Mouse (Mus musculus) intestine, embryonic 15.5 days (tissue): ENCODE results near the gene Mt1. TPM values are rescaled to one million over a fixed set of nuclear protein-coding genes. Genes with fewer than 3 reads are reported as not detected.

Experiments
- ATAC-seq: fragments of 200-750 bp; cut with Nextera tagmentation; 2 replicates; pipeline ENCODE4 v1.8.0; 2017; ENCODE audit warnings: moderate TSS enrichment, moderate library complexity
- H3K27ac ChIP-seq: fragments of 300-500 bp; sonication (generic); 2 replicates; pipeline ENCODE4 v1.5.1; 2015; ENCODE audit warnings: mild to moderate bottlenecking, inconsistent platforms
- H3K27me3 ChIP-seq: fragments of 300-500 bp; sonication (generic); replicated peaks from 2 replicates; pipeline ENCODE4 v1.6.1; 2015; ENCODE audit warnings: inconsistent platforms
- H3K36me3 ChIP-seq: fragments of 300-500 bp; sonication (generic); 2 replicates; pipeline ENCODE4 v1.6.1; 2015; ENCODE audit warnings: inconsistent platforms
- H3K4me1 ChIP-seq: fragments of 300-500 bp; sonication (generic); replicated peaks from 2 replicates; pipeline ENCODE4 v1.6.1; 2015; ENCODE audit warnings: inconsistent platforms
- H3K4me2 ChIP-seq: fragments of 300-500 bp; sonication (generic); replicated peaks from 2 replicates; pipeline ENCODE4 v1.6.1; 2015; ENCODE audit warnings: mild to moderate bottlenecking, inconsistent platforms
- H3K4me3 ChIP-seq: fragments of 300-500 bp; sonication (generic); replicated peaks from 2 replicates; pipeline ENCODE4 v1.5.1; 2015; ENCODE audit warnings: inconsistent platforms
- H3K9ac ChIP-seq: fragments of 300-500 bp; sonication (generic); 2 replicates; pipeline ENCODE4 v1.6.1; 2015; ENCODE audit warnings: inconsistent platforms
- H3K9me3 ChIP-seq: fragments of 300-500 bp; sonication (generic); 2 replicates; pipeline ENCODE4 v1.6.1; 2016; ENCODE audit warnings: inconsistent platforms
- WGBS: fragments of 180-500 bp; shearing (Covaris S2); methylation state at CpG from one replicate; pipeline ENCODE4 v1.1.7; 2015; 5-methylcytosine and 5-hydroxymethylcytosine counted together
- polyA plus RNA-seq: library from polyadenylated mRNA; unstranded; fragments of >200 nt; fragmentation: Nextera tagmentation; extraction: Ambion mirVana; gene quantifications from 2 replicates; pipeline ENCODE4 v1.2.1, GENCODE M21; 2015

Mt1 gene
- polyA plus RNA-seq, 1 experiment from 2014 or later = 2,231 TPM

DNA sequence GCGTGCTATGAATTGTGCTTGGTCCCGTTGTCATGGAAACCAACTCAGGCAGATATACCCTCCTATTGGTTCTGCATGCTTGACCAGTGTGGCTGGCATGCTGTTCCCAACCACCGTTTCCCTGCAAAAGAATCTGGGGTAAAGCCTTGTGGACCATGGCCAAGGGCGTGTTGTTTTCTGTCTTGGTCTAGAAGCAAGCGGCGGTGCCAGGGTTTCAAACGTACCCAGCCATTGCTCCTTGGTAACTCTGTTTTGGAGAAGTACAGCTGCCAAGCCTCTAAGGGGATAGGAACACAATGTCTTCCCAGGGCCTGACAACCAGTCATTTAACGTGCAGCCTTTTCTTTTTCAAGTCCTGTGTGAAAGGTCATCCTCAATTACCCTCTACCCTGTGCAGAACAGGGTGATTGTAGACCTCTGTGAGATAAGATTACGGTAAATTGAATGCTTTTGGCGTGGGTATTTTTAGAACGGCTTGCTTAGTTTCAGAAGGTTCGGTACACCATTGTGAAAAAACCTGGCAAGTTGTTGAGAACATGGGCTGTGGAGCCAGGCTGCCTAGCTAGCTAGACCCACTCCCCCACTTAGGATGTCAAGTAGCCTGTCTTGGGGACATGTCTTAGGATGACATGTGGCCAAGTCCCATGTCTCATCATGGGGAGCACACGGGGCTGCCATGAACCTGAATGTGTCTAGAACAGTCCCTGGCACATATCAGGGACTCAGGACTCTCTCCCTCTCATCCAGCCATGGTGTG is 10.6 kb downstream of the Mt1 start:
- Histone ChIP-seq H3K4me3 (no peak overlapping the region), H3K36me3 (no peaks in the 10 kb centered on the region), H3K4me1 (peaks cover 13% of the 10 kb centered on the region), H3K4me2 (no peak overlapping the region), H3K27ac (no peak overlapping the region), H3K9ac (no peak overlapping the region), H3K9me3 (no peaks in the 10 kb centered on the region), H3K27me3 (peaks cover 17% of the 10 kb centered on the region)
- ATAC-seq = no peak
- WGBS = 66% methylated on average over 13 of the region's 13 CpGs

DNA sequence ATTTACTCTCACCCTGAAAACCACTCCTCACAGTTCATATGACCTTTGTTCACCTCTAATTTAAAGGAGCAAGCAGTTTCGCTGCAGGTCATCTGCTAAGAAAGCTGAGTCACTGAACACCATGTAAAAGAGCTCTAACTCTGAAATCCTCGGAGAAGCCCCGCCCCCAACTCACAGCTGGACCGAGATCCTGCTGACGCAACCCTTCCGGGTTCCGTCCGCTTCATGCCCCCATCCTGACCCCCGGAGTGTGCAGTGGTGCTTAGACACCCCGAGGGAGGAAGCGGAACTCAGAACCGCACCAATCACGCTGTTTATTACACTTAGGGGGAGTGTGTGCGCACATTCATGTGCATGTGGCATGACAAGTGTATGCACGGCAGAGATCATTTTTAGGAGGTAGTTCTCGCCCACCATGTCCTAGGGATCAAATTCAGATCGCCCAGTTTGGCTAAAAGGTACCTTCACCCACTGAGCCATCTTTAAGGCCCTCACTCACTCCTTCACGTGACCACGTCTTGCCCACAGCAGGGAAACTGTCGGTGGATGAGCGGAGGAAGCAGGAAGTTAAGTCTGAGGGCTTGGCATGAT is 12.3 kb downstream of the Mt1 start:
- H3K4me2 ChIP-seq = peak overlapping the region; percentile 67
- peaks cover 10% of the 10 kb centered on the region for H3K4me1 ChIP-seq
- H3K27ac ChIP-seq = peak overlapping the region; percentile 54; the same call in 1 of the 2 replicates
- no peaks in the 10 kb centered on the region for H3K36me3 ChIP-seq
- peak; percentile 60 for ATAC-seq
- no peaks in the 10 kb centered on the region for H3K9me3 ChIP-seq
- WGBS = 17% methylated on average over 21 of the region's 21 CpGs
- H3K9ac ChIP-seq = peak overlapping the region; percentile 36
- peaks cover 7% of the 10 kb centered on the region for H3K27me3 ChIP-seq
- peak overlapping the region; percentile 29 for H3K4me3 ChIP-seq

DNA sequence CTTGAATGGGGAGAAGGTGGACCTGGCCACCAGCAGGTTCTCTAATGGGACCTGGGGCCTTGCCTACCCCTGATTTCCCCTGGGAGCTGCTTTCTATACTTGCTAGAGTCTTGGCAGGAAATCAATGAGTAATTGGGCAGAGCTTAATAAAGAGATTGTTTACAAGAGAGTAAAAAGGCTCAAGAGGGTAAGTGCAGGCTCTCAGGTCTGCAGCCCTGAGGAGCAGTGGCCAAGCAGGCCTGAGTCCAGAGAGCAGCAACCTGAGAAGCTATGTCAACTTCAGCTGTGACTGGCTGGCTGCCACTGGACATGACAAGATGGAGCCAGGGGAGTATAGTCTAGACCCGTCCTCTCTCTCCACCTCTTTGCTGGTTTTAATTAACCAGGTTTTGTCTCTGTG is 14.0 kb downstream of the Mt1 start:
- ATAC-seq = no peak
- H3K36me3 ChIP-seq = no peaks in the 10 kb centered on the region
- no peaks in the 10 kb centered on the region for H3K27me3 ChIP-seq
- no peak overlapping the region for H3K4me2 ChIP-seq
- H3K9me3 ChIP-seq = no peaks in the 10 kb centered on the region
- no peak overlapping the region for H3K27ac ChIP-seq
- no peak overlapping the region for H3K9ac ChIP-seq
- 83% methylated on average over 1 of the region's 1 CpGs for WGBS
- no peak overlapping the region for H3K4me3 ChIP-seq
- no peaks in the 10 kb centered on the region; the same call in 1 of the 2 replicates for H3K4me1 ChIP-seq

DNA sequence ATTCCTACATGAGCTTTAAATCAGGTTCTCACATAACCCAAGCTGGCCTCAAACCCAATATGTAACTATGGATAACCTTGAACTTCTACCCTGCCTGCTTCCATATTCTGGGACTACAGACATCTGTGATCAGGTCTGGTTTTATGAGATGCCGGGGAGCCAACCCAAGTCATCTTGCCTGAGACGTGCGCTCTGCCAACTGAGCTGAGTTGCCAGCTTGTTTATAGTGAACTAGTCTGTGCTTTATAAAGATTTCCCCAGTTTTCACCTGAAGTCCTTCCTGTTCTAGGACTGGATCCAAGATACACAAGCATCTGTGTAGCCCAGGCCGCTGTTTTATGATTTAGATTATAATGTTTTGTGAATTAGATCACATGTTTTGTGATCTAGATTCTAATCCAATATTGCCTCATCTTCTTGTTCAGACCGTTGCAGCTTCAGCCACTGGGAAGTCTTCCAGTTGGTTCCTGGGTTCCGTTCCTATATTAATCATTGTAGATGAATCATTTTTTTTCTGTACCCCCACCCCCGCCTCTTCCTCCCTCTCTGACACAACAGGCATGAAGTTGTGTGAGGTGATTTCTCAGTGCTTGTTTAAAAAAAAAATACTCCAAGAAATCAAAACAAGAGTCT is 15.8 kb downstream of the Mt1 start:
- Histone ChIP-seq H3K9ac (no peak overlapping the region), H3K4me3 (no peak overlapping the region), H3K36me3 (no peaks in the 10 kb centered on the region), H3K27ac (no peak overlapping the region), H3K4me1 (no peaks in the 10 kb centered on the region; the same call in 1 of the 2 replicates), H3K9me3 (no peaks in the 10 kb centered on the region), H3K4me2 (no peak overlapping the region), H3K27me3 (no peaks in the 10 kb centered on the region)
- no peak for ATAC-seq
- 81% methylated on average over 7 of the region's 7 CpGs for WGBS

DNA sequence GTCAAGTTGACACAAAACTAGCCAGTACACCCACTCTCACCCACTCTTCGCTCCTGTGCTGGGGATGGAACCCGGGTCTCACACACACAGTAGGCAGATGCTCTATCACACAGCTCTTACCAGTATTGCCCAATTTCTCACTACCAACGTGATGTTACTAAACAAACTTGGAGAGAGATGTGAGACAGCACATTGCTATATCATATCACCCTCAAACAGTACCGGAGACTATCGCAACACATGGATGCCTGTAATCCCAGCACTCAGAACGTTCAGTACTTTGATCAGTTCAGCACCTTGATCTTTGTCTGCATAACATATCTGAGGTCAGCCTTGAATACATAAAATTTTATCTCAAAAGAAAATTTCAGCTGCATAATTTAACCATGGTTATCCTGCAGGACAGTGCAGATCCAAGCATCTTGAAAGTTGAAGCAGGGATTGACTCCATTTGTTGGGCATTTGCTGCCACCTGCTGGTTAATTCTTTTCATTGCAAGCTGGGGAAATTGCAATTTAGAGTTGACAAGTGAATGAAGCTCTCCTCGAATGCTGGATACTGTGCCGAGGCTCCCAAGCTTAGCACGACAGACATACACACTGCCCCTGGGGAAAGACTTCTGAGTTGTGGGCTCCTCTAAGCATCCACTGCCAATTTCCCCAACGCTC is 20.5 kb downstream of the Mt1 start:
- no peak overlapping the region for H3K4me3 ChIP-seq
- H3K4me2 ChIP-seq = no peak overlapping the region
- H3K9ac ChIP-seq = no peak overlapping the region
- no peaks in the 10 kb centered on the region for H3K9me3 ChIP-seq
- no peak overlapping the region for H3K27ac ChIP-seq
- H3K27me3 ChIP-seq = no peaks in the 10 kb centered on the region
- H3K4me1 ChIP-seq = no peaks in the 10 kb centered on the region
- H3K36me3 ChIP-seq = no peaks in the 10 kb centered on the region
- 44% methylated on average over 10 of the region's 10 CpGs for WGBS
- peak; percentile 47; the same call in 1 of the 2 replicates for ATAC-seq

DNA sequence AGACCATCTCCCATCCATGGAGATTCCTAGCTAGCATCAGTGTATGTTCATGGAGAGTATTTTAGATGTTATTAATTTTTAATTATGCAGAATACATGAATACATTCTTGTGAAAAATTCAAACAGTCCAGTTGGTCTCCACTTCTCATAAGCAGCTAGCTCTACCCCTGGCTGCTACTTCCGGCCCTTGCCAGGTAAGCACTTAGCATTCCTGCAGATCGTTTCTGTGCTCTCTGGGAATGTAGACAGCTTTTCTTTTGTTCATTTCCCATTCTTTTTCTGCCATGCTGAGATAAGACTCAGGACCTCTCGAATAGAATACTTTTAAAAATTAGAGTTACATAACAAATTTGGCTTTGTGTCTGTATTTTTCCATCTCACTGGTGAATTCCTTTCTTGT is 25.2 kb downstream of the Mt1 start:
- Histone ChIP-seq H3K4me3 (no peak overlapping the region), H3K36me3 (no peaks in the 10 kb centered on the region), H3K9me3 (no peaks in the 10 kb centered on the region), H3K9ac (no peak overlapping the region), H3K27me3 (no peaks in the 10 kb centered on the region), H3K4me1 (no peaks in the 10 kb centered on the region), H3K27ac (no peak overlapping the region), H3K4me2 (no peak overlapping the region)
- no peak for ATAC-seq
- WGBS = 60% methylated on average over 3 of the region's 3 CpGs

DNA sequence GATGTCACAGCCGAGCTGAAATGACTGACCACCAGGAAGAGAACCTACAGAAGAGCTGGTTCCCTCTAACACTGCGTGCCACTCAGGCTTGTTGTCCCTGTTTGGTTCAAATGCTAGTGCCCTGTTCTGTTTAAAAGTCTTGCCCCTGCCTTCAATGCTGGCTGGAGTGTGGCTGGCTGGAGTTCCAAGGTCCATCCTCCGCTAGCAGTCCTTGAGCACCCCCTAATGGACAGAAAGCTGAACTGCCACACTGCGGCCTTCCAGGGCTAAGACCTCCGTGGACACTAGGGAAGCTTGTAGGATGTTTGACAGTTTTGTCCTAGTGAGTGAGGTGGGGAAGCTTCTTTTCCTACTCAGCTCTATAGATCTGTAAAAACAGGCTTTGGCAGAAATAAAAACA is 26.9 kb downstream of the Mt1 start:
- Histone ChIP-seq H3K4me3 (no peak overlapping the region), H3K27ac (no peak overlapping the region), H3K9ac (no peak overlapping the region), H3K36me3 (no peaks in the 10 kb centered on the region), H3K4me2 (no peak overlapping the region), H3K9me3 (no peaks in the 10 kb centered on the region), H3K4me1 (no peaks in the 10 kb centered on the region), H3K27me3 (no peaks in the 10 kb centered on the region)
- peak; percentile 84 for ATAC-seq
- 16% methylated on average over 5 of the region's 5 CpGs for WGBS

DNA sequence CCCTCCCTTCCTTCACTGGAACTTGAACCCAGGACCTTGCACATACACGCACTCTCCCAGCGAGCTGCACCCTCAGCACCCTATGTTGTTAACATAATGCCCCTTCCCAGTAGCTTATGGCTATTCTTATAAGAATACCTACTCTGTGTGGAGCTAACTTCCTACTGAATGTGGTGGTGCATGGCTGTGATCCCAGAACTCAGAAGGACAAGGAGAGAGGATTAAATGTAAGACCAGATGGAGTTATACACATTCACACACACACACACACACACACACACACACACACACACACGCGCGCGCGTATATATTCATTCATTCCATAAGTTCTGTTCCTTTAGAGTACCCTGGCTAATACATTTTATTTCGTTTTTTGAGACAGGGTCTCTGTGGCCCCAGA is 27.4 kb downstream of the Mt1 start:
- no peaks in the 10 kb centered on the region for H3K4me1 ChIP-seq
- no peaks in the 10 kb centered on the region for H3K36me3 ChIP-seq
- no peak overlapping the region for H3K4me2 ChIP-seq
- no peaks in the 10 kb centered on the region for H3K9me3 ChIP-seq
- H3K27ac ChIP-seq = no peak overlapping the region
- 84% methylated on average over 8 of the region's 8 CpGs for WGBS
- H3K27me3 ChIP-seq = no peaks in the 10 kb centered on the region
- no peak overlapping the region for H3K4me3 ChIP-seq
- H3K9ac ChIP-seq = no peak overlapping the region
- ATAC-seq = peak; percentile 31; the same call in 1 of the 2 replicates

DNA sequence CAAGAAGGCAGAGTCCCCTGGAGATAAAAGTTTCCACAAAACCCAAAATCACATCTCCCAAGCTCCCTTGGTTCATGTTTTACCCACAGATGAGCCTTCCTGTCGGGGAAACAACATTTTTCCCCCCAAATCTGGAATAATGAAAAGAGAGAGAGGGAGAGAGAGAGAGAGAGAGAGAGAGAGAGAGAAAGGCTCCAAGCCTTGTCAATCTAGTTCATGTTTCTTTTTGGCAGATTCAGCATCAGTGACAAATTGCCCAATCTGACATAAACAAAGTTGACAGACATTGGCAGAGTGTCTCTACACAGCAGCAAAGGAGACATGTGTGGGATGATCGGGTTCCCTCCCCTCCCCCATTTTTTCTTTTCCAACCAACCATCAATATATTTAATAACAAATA is 28.6 kb downstream of the Mt1 start:
- no peaks in the 10 kb centered on the region for H3K9me3 ChIP-seq
- WGBS = 74% methylated on average over 2 of the region's 2 CpGs
- H3K36me3 ChIP-seq = no peaks in the 10 kb centered on the region
- no peaks in the 10 kb centered on the region for H3K27me3 ChIP-seq
- H3K4me1 ChIP-seq = no peaks in the 10 kb centered on the region
- H3K9ac ChIP-seq = no peak overlapping the region
- H3K4me3 ChIP-seq = no peak overlapping the region
- H3K27ac ChIP-seq = no peak overlapping the region
- H3K4me2 ChIP-seq = no peak overlapping the region
- ATAC-seq = no peak

DNA sequence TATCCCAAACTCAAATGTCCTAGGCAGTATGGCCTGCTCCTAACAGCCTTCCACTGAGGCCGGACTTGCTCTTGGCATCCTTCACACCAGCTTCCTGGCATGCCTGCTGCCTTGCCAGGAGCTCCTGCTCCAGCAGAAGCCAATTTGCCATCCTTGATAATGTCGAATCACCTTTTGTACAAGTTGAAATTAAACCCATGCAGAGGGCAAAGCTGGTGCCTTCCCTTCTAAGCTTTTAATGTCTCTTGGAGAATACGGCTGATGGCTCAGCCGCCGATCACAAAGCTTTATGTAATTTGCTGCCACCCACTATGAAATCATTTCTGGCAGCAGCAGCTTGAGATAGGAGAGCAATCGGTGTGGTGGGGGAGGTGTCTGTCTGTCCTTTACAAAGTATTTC is 30.8 kb downstream of the Mt1 start:
- no peaks in the 10 kb centered on the region for H3K9me3 ChIP-seq
- H3K27ac ChIP-seq = no peak overlapping the region
- no peaks in the 10 kb centered on the region for H3K36me3 ChIP-seq
- no peak overlapping the region for H3K9ac ChIP-seq
- H3K4me1 ChIP-seq = no peaks in the 10 kb centered on the region
- no peaks in the 10 kb centered on the region for H3K27me3 ChIP-seq
- no peak for ATAC-seq
- no peak overlapping the region for H3K4me2 ChIP-seq
- WGBS = 86% methylated on average over 6 of the region's 6 CpGs
- H3K4me3 ChIP-seq = no peak overlapping the region

DNA sequence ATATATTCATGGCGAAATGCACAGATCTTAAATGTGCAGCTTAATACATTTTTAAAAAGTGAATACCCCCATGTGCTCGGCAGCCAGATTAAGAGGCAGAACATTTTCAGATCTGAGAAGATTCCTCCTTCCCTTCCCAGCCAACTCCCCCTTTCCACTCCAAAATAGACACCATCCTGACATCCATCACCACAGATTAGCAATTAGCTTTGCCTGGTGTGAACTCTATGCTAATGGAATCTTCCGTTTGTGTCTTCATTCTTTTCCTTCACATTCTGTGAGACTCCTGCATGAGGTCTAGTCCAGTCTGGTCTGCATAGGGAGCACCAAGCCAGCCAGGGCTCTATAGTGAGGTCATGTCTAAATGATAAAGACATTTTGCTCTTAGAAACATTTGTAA is 31.3 kb downstream of the Mt1 start:
- Histone ChIP-seq H3K27ac (no peak overlapping the region), H3K9ac (no peak overlapping the region), H3K4me1 (0 out of 2 replicates have a peak, but pooled peaks cover 1% of the 10 kb centered on the region), H3K36me3 (no peaks in the 10 kb centered on the region), H3K9me3 (no peaks in the 10 kb centered on the region), H3K4me2 (no peak overlapping the region), H3K27me3 (no peaks in the 10 kb centered on the region), H3K4me3 (no peak overlapping the region)
- no peak for ATAC-seq
- 77% methylated on average over 3 of the region's 3 CpGs for WGBS

DNA sequence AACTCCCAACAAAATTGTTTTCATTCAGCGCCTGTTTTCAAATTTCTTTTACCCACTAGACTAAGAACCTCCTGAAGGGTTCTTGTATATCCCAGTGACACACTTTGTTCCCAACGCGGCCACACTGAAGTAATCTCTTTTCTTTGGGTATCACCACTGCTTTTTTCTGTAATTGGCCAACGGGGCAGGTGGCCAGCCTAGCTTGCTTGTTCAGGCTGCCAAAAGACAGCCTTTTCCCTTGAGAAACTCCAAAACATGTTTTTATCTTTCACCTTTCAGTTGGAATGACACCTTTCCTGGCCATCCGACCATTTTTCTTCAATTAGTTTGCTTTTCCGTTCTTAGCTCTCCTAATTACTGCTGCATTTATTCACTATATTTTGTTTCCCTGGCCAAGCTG is 34.9 kb downstream of the Mt1 start:
- Histone ChIP-seq H3K36me3 (no peaks in the 10 kb centered on the region), H3K4me1 (peaks cover 3% of the 10 kb centered on the region; the same call in 1 of the 2 replicates), H3K4me2 (peak overlapping the region; percentile 81), H3K27me3 (no peaks in the 10 kb centered on the region), H3K9ac (peak overlapping the region; percentile 23; the same call in 1 of the 2 replicates), H3K4me3 (peak overlapping the region; percentile 94), H3K9me3 (no peaks in the 10 kb centered on the region), H3K27ac (no peak overlapping the region)
- ATAC-seq = no peak
- WGBS = 69% methylated on average over 6 of the region's 6 CpGs
